Mouse (Mus musculus) kidney, postnatal 36 days (tissue): ENCODE measurements at regions not wholly inside any gene's neighbourhood (a gene's known extent, or its start where the extent isn't known, plus 50 kb on each side); places are given as distances from the start of the nearest gene placed in this dataset.
A peak's percentile ranks its signal among the peaks of the same experiment; 100 is the strongest.

Experiments
- DNase-seq, 2 experiments: peaks; one replicate each; pipeline ENCODE4 v3.0.0; 2021 to 2022; ENCODE audit warnings: mixed read lengths in 2 of 2

- no peak for DNase-seq
Observed at GRCm38 (mm10) chr12:12693838-12694777, 247.6 kb downstream of the Mycn start.

GRCm38 (mm10) chr12:12687376-12687775, 254.3 kb downstream of the Mycn start:
- DNase-seq = no peak

DNA sequence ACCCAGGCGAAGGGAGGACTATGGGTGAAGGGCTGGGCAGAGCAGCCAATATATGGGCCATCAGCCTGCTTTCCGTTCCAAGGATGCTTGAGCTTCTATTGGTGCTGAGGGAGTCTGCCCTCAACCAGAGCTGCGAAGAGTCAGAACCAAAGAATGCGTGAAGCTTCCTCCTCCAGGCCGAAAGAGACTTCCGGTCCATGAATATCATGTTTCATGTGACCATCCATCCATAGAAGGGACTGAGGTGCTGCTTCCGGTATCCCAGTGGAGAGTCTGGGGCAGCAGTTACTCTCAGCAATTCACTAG, 256.5 kb downstream of the Mycn start:
- no peak for DNase-seq

GRCm38 (mm10) chr12:12684481-12685216, 257.1 kb downstream of the Mycn start:
- DNase-seq = no peak

- no peak for DNase-seq
Observed at GRCm38 (mm10) chr12:12683733-12684470, 257.8 kb downstream of the Mycn start.

DNA sequence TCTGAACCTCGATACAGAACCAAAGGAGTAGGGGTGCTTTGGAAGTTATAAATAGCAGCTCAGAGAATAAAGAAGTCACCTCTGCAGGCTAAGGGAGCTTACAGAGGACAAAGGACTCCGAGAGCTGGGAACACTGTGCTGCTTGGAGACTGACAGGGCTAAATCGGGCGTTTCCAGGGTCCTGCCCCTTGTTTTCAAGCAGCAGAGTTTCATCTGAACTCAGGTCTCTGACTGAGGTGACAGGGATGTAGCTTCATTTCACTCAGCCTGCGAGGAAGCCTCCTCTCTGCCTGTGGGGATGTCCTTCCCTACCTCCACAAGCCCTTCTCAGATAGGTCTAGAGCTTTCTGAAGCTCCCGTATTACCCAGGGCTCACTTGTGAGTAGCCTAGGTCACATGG, 260.6 kb downstream of the Mycn start:
- no peak for DNase-seq

DNA sequence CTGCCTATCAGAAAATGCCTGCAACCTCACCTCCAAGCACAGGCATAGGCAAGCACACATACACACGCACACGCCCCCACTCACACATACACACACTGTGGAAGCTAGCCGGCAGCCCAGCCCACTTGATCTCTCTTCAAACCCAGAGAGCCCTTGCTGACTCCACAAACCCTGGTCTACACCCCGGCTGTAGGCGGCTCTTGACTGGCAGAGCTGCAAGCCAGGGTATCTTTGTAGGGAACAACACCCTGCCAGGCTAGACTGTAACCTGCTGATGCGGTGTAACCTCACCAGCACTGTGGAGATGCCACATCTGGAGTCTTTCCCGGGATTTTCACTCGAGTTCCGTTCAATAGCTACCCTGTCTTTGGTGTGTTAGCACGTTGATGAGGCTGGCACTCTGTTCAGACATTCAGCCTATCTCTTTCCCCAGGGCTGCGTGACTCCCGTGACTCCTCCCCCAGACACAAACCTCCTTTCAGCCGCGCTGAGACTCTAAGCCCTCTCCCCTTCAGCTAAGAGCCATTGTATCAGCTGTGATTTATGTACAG, 261.3 kb downstream of the Mycn start:
- DNase-seq = no peak

GRCm38 (mm10) chr12:12676676-12677075, 265.0 kb downstream of the Mycn start:
- peak; percentile 2 to 21 for DNase-seq

DNA sequence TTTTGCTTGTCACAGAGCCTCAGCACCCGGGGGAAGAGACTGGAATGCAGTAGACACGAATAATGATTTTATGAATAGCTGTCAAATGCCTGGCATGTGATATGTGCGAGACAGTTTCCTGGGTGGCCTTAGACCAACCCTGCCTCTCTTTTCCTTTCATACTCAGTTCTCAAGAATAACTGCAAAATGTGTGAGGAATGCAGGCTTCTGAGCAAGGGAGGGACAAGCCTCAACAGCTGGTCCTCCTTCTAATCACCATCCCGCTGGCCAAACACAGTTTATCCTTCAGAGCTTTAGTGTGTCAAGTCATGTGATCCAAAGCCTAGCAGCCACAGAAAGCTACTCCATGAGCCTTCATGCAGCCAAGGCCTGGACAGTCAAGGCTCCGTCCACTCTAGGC, 271.8 kb downstream of the Mycn start:
- DNase-seq = no peak

DNA sequence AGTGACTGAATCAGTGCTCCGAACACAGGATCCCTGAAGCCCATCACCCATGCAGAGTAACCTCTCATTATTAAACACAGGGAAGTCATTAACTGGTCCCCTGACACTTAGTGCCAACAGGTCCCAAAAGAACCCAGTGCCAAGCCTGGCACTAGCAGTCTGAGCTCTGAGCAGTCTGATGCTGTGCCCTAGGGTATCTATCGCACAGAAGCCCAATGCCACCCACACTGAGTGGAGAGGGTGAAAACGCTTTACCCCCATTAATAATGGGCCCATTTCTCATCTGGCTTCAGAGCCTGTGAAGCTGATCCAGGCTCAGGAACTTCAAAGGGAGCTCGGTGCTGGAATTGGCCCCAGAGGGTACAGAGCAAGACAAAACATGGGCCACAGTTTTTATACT, 272.8 kb downstream of the Mycn start:
- DNase-seq = no peak

GRCm38 (mm10) chr12:12655611-12656010, 286.1 kb downstream of the Mycn start:
- no peak for DNase-seq

DNA sequence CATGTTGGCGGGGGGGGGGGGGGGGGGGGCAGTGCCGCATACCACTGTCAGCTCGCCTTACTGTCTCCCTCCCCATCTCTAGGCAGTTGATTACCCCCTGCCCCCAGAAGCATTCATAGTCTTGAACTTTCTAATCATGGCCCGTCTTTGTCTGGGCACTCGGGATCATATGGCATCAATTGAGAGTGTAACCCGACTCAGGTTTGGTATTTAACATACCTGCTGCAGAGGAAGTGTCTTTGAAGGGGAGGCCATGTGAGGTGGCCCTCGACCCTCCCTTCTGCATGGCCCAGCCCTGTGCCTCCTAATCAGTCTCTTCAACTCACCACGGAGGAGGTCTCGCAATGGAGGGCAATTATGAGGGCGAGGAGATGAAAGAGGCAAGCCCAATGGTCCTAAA, 286.5 kb downstream of the Mycn start:
- DNase-seq = no peak

DNA sequence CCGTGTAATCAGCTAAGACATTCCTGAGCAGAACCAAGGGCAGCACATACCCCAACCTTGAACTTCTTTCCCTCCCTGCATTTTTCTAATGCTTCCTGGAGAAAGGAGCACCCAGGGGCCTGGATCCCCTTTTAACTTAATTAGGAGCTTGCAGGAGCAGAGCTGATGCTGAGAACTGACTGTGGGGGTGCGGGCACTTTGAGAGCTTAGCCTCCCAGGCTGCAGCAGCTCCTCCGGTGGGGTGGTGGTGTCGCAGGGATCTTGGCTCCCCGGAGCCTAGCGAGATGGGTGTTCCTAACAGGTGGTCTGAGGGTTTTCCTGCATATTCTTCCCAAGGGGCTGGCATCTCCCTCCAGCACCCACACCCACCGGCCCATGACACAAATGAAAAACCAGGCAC, 289.4 kb downstream of the Mycn start:
- no peak for DNase-seq

DNA sequence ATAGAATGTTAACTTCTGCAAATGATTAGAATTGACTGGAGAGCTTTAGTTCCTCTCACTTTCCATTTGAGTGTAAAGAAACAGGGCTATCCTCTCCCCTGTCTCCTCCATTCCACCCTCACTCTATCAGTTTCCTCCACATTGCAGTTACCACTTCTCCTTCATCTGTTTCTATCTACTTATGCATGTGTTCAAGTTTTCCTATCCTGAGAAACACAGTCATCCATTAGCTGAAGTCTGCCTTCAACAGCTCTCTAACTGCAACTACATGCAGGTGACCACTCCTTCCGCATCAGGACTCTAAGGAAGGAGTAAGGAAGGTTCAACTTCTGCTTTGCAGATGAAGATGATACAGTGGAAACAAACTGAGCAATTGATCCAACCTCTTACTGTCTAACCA, 291.4 kb downstream of the Mycn start:
- no peak for DNase-seq

DNA sequence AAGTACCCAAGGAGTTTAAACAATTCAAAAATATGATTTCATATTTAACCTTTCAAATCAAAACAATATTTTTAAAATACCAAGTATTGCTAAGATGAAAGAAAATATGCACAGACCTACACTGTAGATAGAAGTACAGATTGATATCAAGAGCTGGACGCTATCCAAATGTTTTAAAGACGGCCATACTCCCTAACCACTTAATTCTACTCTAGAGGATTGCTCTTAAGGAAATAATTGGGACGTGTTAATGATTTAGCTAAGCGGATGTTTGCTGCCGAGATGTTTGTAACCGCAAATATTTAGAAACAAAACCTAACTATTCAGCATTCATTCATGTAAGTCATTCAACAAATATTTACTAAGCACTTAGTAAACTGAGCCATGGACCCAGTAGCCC, 294.2 kb downstream of the Mycn start:
- no peak for DNase-seq

DNA sequence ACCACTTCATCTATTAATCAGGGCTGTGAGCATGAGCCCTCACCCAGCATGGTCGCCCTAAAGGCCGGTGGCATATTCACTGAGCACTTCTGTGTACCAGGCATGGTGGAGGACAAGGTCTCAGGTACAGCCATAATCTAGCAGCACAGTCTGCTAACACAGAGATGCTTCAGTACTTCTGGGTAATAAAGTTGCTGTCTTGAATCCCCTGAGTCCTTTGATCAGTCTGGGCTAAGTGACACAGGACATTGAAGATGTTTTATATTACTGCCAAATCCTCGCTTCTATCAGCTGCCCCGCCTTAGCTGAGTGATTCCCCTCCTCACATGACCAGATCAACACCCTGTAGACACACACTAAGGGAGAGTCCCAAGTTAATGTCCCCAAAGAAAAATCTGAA, 296.5 kb downstream of the Mycn start:
- DNase-seq = no peak

DNA sequence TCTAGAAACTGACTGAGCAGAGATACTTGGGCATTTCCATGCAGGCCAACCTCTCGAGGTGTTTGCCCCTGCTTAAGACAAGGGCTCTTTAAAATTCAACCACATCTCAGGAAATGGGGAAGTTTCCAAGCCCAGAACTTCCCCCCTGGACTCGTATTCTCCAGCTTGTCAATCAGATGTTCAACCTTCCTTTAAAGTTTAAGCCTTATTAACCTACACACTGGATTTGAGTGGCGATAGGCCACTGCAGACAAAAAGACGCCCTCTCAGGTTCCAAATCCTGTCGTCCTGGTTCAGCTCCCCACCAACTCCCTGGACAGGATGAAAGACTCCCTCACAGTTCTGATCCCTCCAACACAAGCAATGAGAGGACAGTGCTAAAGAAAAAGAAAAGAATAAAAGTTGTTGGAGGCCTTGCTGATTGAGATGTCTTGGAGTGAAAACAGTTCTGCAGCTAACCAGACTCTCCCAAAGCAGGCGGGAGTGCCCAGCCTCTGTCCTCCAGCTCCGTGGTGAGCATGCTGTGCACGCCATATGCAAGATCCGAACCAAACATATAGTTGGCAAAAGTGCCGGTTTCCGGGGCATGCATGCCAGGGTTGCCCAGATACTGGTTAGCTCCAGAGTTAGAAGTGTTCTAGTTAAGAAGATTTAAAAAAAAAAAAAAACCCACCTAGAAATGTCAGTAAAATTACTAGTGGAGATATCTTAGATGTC, 298.3 kb downstream of the Mycn start:
- DNase-seq = no peak

DNA sequence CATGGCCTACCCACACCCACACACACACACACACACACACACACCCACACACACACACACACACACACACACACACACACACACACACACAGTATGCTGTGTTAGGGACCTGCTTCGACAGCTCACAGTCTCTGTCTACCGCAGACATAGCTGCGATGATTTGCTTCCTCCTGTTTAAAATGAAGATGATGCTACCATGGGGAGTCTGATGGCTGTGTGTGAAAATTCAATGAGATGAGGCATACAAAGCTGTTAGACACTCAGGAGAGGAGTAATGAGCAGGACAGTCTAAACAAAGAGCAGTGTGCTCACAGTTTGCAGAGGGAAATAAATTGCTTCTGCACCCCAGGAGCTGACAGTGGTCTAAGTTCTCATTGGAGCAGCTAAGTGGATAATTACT, 306.4 kb downstream of the Mycn start:
- no peak for DNase-seq

- no peak for DNase-seq
Observed at GRCm38 (mm10) chr12:12627597-12627996, 314.1 kb downstream of the Mycn start.

GRCm38 (mm10) chr12:12625788-12626187, 315.9 kb downstream of the Mycn start:
- no peak for DNase-seq

- peak; percentile 77 to 90 for DNase-seq
Observed at GRCm38 (mm10) chr12:12622712-12623292, 318.9 kb downstream of the Mycn start.

DNA sequence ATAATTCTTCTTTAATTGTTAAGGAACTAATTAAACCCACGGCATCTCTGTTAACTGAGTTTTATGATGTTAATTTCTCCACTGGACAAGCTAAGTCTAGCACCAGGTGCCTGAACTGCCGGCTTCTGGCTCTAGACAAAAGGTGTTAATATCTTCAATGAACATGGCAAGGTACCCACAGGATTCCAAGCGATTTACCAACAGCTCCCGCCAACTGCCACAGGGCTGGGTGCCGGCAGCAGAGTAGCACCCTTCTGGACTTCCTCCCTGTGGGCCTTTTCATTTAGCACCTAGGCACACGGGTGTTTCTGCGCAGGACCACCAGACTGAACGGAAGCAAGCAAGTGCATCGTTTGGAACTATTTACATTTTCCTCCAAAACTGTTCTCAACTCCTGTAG, 320.2 kb downstream of the Mycn start:
- no peak for DNase-seq
